Mouse (Mus musculus) 416B (cell line): ENCODE measurements around the gene Crhr2.

Source experiments
- DNase-seq: peaks from one replicate; pipeline ENCODE4 v3.0.0; 2011; ENCODE audit warnings: low read depth

Crhr2 gene

DNA sequence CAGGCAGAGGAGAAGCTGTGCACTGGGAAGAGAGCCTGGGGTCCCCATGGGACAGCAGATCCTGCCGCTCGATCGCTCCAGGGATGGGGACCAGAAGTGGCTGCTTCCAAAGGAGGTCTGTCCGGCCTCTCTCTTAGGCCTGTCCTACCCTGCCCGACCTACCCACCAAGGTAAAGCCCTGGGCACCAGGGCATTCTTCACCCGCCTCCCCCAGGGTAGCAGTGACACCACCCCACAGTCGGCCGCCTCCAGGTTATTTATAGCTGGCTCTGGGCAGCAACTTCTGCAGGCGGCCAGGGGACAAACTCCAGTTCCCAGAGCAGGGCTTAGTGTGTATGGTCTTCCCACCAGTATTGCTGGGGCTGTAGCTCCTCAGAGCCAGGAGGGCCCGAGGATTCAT is at the start of gene Crhr2:
Crhr2 (minus strand) TSS at position 223 of the 400 bp plus-strand sequence.
- no peak for DNase-seq

DNA sequence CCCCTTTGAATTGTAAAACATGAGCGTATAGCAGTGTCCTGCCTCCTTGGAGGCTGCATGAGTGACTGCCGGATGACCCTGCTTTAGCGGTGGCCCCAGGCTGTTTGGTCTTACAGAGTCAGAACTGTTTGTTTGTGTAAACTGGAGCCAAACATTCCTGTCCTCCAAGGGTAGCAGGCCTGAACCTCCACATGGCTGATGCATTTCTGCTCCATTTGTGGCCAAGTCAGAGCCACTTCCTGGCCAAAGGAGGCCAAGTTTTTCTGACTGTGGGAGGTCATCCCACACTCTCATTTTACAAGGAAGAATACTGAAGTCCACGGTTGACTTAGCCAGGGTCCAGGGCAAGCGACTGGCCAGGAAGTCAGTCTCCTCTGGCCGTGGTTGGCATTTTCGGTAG is 46.7 kb upstream of the Crhr2 start:
- DNase-seq, result no peak

- peak; percentile 44 for DNase-seq
Measured at GRCm38 (mm10) chr6:55177060-55177732, 44.4 kb upstream of the Crhr2 start.

DNA sequence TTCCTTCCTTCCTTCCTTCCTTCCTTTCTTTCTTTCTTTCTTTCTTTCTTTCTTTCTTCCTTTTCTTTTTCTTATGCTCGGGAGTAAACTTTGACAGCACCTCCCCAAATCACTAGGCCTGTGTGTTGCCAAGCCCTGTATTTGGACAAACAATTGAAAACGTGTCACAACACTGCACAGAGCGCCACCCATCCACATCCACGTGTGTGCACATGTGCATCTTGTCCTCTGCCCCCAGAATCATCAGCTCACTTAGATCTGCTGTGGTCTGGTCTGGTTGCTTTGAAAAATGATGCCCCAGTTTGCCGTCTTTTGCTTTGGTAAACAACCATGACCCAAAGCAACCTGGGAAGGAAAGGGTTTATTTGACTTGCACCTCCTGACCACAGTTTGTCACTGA is 43.1 kb upstream of the Crhr2 start:
- DNase-seq, result no peak

GRCm38 (mm10) chr6:55175456-55175855 is 42.6 kb upstream of the Crhr2 start:
- no peak for DNase-seq

DNA sequence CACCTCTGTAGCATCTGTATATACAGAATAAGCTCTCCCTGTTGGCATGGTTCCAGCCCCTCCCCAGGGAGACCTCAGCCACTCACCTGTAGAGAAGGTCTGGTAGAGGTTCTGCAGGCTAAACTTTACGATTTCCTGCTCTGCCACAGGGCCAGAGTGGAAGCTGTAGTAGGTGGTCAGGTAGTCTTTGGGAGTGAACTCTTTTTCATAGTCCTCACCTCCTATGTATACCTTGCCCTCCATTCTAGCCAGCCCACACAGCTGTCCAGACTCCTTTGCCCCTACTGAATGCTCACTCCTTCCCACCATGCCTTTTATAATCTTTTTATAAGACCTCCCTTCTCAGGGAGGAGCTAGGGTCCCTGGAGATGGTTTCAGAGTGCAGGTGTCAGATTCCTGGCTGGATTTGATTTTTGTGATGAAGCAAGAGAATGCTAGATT is 41.9 kb upstream of the Crhr2 start, which contains the start of gene Inmt:
Inmt (minus strand) TSS at position 303 of the 441 bp plus-strand sequence.
- DNase-seq, result no peak

DNA sequence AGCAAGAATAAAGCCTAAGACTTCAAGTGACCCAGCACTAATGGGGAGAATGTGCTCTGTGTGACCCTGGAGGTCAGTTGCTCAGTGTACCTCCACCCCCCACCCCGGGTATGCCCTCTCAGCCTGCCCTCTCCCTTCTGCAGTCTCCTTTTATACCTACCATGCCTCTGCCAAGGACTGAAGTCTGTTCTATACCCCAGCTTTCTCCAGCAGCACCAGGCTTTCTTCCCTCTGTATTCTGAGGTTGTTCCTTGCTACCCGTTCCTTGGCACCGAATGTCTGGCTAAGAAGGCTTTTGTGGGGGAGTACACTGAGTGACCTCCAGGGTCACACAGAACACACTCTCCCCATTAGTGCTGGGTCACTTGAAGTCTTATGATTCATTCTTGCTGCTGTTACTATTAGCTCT is 41.1 kb upstream of the Crhr2 start:
- no peak for DNase-seq

DNA sequence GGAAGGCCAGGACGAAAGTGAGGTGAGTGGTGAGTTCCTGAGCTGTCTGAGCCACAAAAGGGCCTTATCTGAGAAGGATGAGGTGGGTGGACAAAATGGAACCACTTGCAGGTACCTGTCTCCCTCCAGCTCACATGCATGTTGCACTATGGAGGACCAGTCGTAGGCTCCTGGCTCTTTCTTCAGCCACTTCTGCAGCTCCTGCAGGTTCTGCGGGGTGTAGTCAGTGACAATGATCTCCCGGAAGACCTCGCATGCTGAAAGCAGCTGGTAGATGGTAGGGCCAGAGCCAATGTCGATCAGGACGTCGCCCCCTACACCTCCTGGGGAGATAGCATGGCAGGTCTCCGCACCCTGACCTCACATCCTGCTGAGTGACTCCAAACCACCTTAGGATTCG is 40.4 kb upstream of the Crhr2 start:
- DNase-seq, result no peak

DNA sequence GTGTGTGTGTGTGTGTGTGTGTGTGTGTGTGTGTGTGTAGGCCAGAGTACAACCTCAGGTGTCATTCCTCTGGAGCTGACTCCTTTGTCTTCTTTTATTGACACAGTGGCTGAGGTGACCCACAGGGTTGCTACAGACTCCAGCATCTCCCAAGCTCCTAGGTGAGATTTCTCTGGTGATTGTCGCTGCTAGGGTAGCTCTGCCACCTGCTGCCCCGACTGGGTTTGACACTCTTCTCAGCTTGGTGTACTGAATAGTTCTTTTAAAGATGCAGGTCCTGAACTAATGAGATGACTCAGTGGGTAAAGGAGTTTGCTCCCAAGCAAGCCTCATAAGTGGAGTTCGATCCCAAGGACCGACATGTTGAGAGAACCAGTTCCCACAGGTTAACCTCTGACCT is 38.8 kb upstream of the Crhr2 start:
- peak; percentile 4 for DNase-seq

DNA sequence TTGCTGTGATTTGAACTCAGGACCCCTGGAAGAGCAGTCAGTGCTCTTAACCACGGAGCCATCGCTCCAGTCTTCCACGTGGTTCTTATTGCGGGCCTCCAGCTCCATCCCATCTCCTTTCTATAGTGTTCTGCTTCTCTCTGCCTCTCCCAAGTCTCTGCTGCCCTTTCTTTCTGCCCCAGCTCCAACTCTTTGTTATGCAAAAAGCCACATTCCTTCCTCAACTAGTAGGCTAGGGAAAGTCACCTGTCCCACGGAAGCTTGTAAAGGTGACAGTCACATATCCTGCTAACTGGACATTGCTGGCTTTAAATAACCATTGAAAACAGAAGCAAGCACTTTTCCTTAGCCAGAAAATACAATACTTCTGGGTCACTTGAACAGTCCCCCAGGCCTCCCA is 37.0 kb upstream of the Crhr2 start:
- DNase-seq, result no peak

- DNase-seq, result peak; percentile 70
Measured at GRCm38 (mm10) chr6:55166777-55167463, 34.1 kb upstream of the Crhr2 start.

GRCm38 (mm10) chr6:55163046-55163584 is 30.3 kb upstream of the Crhr2 start:
- DNase-seq, result no peak

DNA sequence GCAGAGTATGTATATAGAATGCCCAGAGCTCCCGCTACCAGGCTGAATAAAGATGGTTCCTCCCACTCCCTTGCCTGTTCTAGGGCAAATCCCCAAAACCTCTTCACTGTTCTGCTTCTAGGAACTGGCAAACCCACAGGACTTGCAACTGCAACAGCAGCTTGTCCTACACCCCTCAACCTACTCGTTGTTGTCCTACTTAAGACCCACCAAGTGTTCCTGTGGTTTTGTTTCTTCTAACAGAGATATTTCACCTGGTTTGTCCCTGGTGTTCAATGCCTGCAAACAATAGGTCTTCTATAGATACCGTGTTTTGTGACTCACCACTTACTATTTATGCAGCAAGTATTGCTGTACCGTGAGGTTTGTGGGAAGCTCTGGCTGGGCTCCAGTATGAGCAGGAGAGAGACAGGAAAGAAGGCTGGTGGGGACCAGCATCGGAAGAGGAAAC is 28.5 kb upstream of the Crhr2 start:
- DNase-seq, result peak; percentile 19

DNA sequence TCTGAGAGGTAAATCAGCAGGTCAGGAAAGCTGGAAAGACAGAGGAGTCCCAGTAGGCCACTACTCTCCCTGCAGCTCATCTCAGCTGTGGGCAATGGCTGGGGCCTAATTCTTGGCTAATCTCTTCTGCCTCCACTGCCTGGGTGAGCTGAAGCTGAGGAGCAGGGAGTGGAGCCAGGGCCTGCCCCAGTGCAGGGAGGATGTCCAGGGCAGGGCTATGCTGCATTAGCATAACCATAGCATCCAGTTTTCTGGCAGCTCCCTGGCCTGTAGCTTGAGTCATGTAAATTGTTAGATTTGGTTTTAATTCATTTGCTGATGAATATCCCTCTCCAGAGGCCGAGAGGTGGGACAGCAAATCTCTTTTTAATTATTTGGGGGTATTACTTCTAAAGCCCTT is 26.4 kb upstream of the Crhr2 start:
- DNase-seq, result no peak

DNA sequence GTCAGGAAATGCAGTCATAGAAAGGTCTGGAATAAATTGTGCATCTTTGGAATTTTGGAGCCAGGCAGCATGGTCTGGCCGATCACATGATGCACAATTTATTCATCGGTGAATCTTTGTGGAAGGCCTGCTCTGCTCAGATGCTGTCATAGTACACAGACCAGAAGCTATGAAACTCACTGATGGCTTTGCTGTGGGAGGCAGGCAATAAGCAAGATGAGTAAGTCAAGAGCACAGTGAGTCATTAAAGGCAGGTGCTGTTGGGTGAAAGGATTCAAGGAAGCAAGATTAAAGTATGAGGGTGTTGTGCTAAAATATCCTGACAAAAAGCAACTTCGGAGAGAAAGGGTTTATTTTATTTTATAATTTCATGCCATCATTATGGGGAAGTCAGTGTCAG is 19.4 kb upstream of the Crhr2 start:
- DNase-seq, result no peak

- no peak for DNase-seq
Measured at GRCm38 (mm10) chr6:55146138-55146537, 13.3 kb upstream of the Crhr2 start.

GRCm38 (mm10) chr6:55145285-55145684 is 12.5 kb upstream of the Crhr2 start:
- no peak for DNase-seq

DNA sequence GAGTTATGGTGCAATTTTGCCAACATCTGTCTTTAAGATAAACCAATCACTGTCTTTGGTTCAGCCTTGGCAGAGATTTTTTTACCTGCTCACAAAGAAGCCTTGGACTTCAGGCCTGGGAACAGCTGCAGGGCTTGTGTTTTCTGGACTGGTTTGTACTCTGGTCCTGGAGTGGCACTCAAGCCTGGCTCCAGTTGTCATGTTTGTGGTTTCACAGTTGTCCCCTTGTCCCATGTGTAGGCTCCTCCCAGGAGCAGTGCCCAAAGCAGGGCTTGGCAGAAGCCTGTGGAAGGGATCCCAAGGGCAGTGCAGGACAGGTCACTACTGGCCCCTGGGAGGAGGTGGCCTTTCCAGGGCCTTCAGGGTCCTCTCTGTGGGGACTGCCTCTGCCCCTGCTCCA is 5.5 kb upstream of the Crhr2 start:
- no peak for DNase-seq

- no peak for DNase-seq
Measured at GRCm38 (mm10) chr6:55133425-55133824, 609 bp upstream of the Crhr2 start.

GRCm38 (mm10) chr6:55131301-55131700 is 1.5 kb downstream of the Crhr2 start:
- DNase-seq, result no peak

GRCm38 (mm10) chr6:55130631-55131030 is 2.2 kb downstream of the Crhr2 start:
- no peak for DNase-seq

DNA sequence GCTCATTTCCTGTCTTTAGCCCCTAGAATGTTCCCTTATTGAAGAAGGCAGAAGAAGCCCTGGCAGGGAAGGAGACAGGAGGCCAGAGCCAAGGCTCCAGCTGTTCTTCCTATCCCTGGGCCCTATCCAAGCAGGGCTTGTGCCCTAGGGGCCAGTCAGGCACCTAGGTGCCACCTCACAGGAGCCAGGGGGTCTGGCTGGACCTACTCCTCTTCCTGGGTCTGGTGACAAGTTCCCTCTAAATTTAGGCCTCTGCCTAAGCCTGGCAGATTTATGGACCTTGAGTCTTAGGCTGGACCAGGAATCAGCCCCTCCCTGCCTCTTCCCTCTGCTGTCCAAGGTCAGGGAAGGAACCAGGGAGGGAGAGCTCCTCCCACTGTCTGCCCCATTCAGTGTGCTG is 4.4 kb downstream of the Crhr2 start:
- DNase-seq, result no peak

DNA sequence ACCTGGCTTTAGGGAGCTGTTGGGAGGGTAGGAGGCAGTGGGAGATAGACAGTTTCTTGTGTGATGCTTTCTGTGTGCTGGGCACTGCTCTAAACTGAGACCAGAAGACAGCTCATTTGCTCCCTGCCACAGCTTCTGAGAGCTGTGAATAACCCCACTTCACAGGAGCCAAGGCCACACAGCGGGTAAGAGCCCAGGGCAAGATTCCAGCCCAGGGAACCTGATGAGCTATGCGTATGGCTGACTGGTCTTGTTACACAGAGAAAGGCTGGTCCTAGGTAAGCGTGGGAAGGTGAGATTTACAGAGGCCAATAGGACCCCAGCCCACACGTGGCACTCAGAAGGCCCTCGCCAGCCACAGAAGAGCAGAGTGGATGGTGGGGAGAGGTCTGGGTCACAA is 6.2 kb downstream of the Crhr2 start:
- DNase-seq, result no peak
